ENCODE assay signal across 10 mouse cellular contexts in the genomic region with DNA sequence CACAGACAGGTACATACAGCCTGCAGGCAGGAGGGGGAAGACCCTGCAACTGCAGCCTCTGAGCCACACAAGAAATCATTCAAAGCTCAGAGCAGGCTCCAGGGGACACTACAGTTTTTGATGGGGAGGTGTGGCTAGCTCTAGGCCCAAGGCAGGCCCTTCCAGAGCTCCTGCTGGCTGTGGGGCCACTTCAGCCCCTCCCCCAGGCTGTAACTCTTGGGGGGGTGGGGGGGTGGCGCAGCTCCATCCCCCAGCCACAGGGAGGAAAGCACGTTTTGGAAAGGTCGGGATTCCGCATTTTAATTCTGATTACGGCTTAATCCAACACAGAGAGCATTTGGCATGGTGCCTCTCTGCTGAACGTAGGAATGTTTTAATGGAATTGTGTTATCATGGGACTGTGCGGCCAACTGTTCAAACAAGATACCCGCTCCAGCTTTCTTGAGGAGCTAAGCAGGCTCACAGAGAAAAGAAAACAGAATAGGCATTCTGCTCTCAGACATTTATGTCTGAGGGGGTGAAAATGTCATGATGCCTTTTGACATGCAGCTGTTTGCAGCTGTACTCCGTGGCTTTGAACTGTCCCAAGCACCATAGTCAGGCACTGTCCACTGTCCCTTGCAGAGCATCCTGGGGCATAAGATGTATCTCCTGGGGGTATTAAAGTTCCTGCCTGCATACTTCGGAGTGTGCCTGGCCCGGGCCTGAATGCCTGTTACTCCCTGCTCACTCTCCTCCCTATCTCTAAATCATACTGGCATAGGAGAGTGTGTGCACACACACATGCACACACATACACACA.
DNase-seq lines count a peak whose midpoint lies in the region; ATAC-seq lines count a peak whose summit lies in the region.
"Had no signal": no experiment of that assay in that cellular context is flagged by ENCODE, and none has a peak within 500 bp of the region (broad histone marks: within the 10 kb centered on the region; RNA-seq: fewer than 3 reads in every experiment).

No protein-coding gene starts in this region.

- ATAC-seq in kidney, embryonic 14.5 days (ENCODE audit: low FRiP score, low TSS enrichment): peak; percentile 64
- peak; percentile 58; the same call in 1 of the 2 replicates for ATAC-seq in forebrain, embryonic 13.5 days
- peak; percentile 36; the same call in 1 of the 2 replicates for ATAC-seq in intestine, embryonic 16.5 days
- peak; percentile 72 for ATAC-seq in midbrain, embryonic 15.5 days (replicated peaks)

- no peaks in the 10 kb centered on the region for H3K27me3 ChIP-seq in kidney, embryonic 14.5 days (ENCODE audit: control insufficient read depth, insufficient read depth, low read length)
- H3K27me3 ChIP-seq in forebrain, embryonic 13.5 days: no peaks in the 10 kb centered on the region
- no peaks in the 10 kb centered on the region for H3K27me3 ChIP-seq in intestine, embryonic 16.5 days (replicated peaks; ENCODE audit: control insufficient read depth, insufficient read depth, low read length)
- H3K27me3 ChIP-seq in midbrain, embryonic 15.5 days (replicated peaks): no peaks in the 10 kb centered on the region

- peaks cover 19% of the 10 kb centered on the region for H3K4me1 ChIP-seq in kidney, embryonic 14.5 days (ENCODE audit: control insufficient read depth, insufficient read depth, low read length)
- H3K4me1 ChIP-seq in forebrain, embryonic 13.5 days: peaks cover 9% of the 10 kb centered on the region
- no peaks in the 10 kb centered on the region; the same call in 1 of the 2 replicates for H3K4me1 ChIP-seq in intestine, embryonic 16.5 days (ENCODE audit: control insufficient read depth, insufficient read depth, low read length)
- H3K4me1 ChIP-seq in midbrain, embryonic 15.5 days: peaks cover 16% of the 10 kb centered on the region

- no peak for DNase-seq in kidney, adult 11 months
- DNase-seq in left cerebral cortex, adult 9 months (ENCODE audit: low spot score in 2 of 2): no peak
- no peak for DNase-seq in c-Kit-positive CD71-positive TER-119-positive erythroid progenitor cells, embryonic 14.5 days (ENCODE audit: low spot score)
- no peak for DNase-seq in right cerebral cortex, adult 18-20 months
- DNase-seq: cerebellum, adult 18-20 months had no signal

- no peaks in the 10 kb centered on the region for H3K36me3 ChIP-seq in kidney, embryonic 14.5 days (ENCODE audit: control insufficient read depth, insufficient read depth, low read length)
- H3K36me3 ChIP-seq in forebrain, embryonic 13.5 days (ENCODE audit: poor library complexity, severe bottlenecking): no peaks in the 10 kb centered on the region
- H3K36me3 ChIP-seq in intestine, embryonic 16.5 days (ENCODE audit: control insufficient read depth, insufficient read depth, low read length): no peaks in the 10 kb centered on the region
- H3K36me3 ChIP-seq in midbrain, embryonic 15.5 days (replicated peaks): no peaks in the 10 kb centered on the region
- H3K36me3 ChIP-seq: G1E had no signal

- no peaks in the 10 kb centered on the region for H3K9me3 ChIP-seq in kidney, embryonic 14.5 days (ENCODE audit: control insufficient read depth, low read length)
- no peaks in the 10 kb centered on the region for H3K9me3 ChIP-seq in forebrain, embryonic 13.5 days (replicated peaks)
- no peaks in the 10 kb centered on the region for H3K9me3 ChIP-seq in intestine, embryonic 16.5 days (ENCODE audit: control insufficient read depth, low read length)
- H3K9me3 ChIP-seq in midbrain, embryonic 15.5 days: no peaks in the 10 kb centered on the region

- no peak overlapping the region for H3K9ac ChIP-seq in kidney, embryonic 14.5 days (ENCODE audit: low read depth, low read length)
- H3K9ac ChIP-seq in forebrain, embryonic 13.5 days: no peak overlapping the region; the same call in 1 of the 2 replicates
- H3K9ac ChIP-seq in intestine, embryonic 16.5 days (ENCODE audit: low read depth, low read length): no peak overlapping the region
- H3K9ac ChIP-seq in midbrain, embryonic 15.5 days: no peak overlapping the region

- no peak overlapping the region for H3K4me2 ChIP-seq in kidney, embryonic 14.5 days (replicated peaks; ENCODE audit: low read depth, low read length)
- no peak overlapping the region for H3K4me2 ChIP-seq in forebrain, embryonic 13.5 days
- no peak overlapping the region for H3K4me2 ChIP-seq in intestine, embryonic 16.5 days (ENCODE audit: low read depth, low read length)
- H3K4me2 ChIP-seq in midbrain, embryonic 15.5 days: no peak overlapping the region

- WGBS in kidney, embryonic 14.5 days: 25% methylated on average over 11 of the region's 11 CpGs
- 22% methylated on average over 11 of the region's 11 CpGs for WGBS in forebrain, embryonic 13.5 days
- 26% methylated on average over 11 of the region's 11 CpGs for WGBS in intestine, embryonic 16.5 days
- 13% methylated on average over 11 of the region's 11 CpGs for WGBS in midbrain, embryonic 15.5 days

- peak overlapping the region; percentile 62; the same call in 1 of the 2 replicates for H3K27ac ChIP-seq in kidney, embryonic 14.5 days (ENCODE audit: low read depth, low read length)
- H3K27ac ChIP-seq in forebrain, embryonic 13.5 days: no peak overlapping the region
- H3K27ac ChIP-seq in intestine, embryonic 16.5 days (ENCODE audit: low read length): no peak overlapping the region
- H3K27ac ChIP-seq in midbrain, embryonic 15.5 days: peak overlapping the region; percentile 64

- no peak overlapping the region for H3K4me3 ChIP-seq in kidney, embryonic 14.5 days (ENCODE audit: low read length)
- no peak overlapping the region for H3K4me3 ChIP-seq in forebrain, embryonic 13.5 days
- no peak overlapping the region for H3K4me3 ChIP-seq in intestine, embryonic 16.5 days (ENCODE audit: low read length)
- no peak overlapping the region for H3K4me3 ChIP-seq in midbrain, embryonic 15.5 days

Comparison
In these comparisons a context has a peak if more than half of its experiments do, and no peak if none do; other contexts are left out.
1. H3K27ac ChIP-seq: peak in kidney, embryonic 14.5 days (single experiment) and midbrain, embryonic 15.5 days (single experiment); none in forebrain, embryonic 13.5 days (single experiment) and intestine, embryonic 16.5 days (single experiment).
2. Peak in every context shown above with its lines, with median percentiles within 50 percentile points of each other: ATAC-seq.